Mouse (Mus musculus) left cerebral cortex, adult 2 months (tissue): ENCODE measurements around the gene Btnl1. TPM values are rescaled to one million over a fixed set of nuclear protein-coding genes. Genes with fewer than 3 reads are reported as not detected.
A peak's percentile ranks its signal among the peaks of the same experiment; 100 is the strongest.

ENCODE experiments used
- DNase-seq, 2 experiments: peaks; one replicate each; pipeline ENCODE4 v3.0.0; 2021 to 2022; ENCODE audit warnings: low spot score in 2 of 2, mixed read lengths in 1 of 2; ENCODE audit errors: extremely low spot score in 1 of 2
- H3K27ac ChIP-seq: fragments of 200-600 bp; 2 replicates; pipeline ENCODE4 v1.8.1; 2022
- H3K4me3 ChIP-seq: fragments of 200-600 bp; 2 replicates; pipeline ENCODE4 v1.8.1; 2022
- CTCF ChIP-seq: fragments of 200-600 bp; IDR thresholded peaks from 2 replicates; pipeline ENCODE4 v1.8.1; 2022; ENCODE audit warnings: antibody characterized with exemption, mild to moderate bottlenecking, moderate library complexity
- intact Hi-C: fragments of 180-260 bp; cut with DNase I; formaldehyde crosslinking; loops from one replicate; pipeline ENCODE4 v1.15.1; 2025
- long read RNA-seq, 2 experiments: library from polyadenylated mRNA; stranded (forward); transcript quantifications; one replicate each; pipeline ENCODE4 v2.0.0; 2021; ENCODE audit warnings: borderline mapping rate in 2 of 2
- total RNA-seq, 2 experiments: library from RNA; stranded (reverse); gene quantifications; 2 replicates each; pipeline ENCODE4 v1.2.3; 2021

Gene Btnl1
- total RNA-seq: not detected
- long read RNA-seq, experiment 1: 0 reads
- long read RNA-seq, experiment 2: 0 reads

GRCm38 (mm10) chr17:34376847-34377246 lies at the start of gene Btnl1:
TSS of gene Btnl1 (plus strand) at chr17:34377132.
- Histone ChIP-seq H3K27ac (no peak within 1 kb of the TSS), H3K4me3 (no peak within 1 kb of the TSS)
- no peak for DNase-seq
- intact Hi-C loops: no loop called here
- no peak for TF ChIP-seq CTCF

- Histone ChIP-seq H3K27ac (no peak overlapping the region), H3K4me3 (no peak overlapping the region)
- no peak for DNase-seq
- intact Hi-C loops: no loop called here
- TF ChIP-seq CTCF: no peak
Measured at GRCm38 (mm10) chr17:34329807-34330206, 47.1 kb upstream of the Btnl1 start.

DNA sequence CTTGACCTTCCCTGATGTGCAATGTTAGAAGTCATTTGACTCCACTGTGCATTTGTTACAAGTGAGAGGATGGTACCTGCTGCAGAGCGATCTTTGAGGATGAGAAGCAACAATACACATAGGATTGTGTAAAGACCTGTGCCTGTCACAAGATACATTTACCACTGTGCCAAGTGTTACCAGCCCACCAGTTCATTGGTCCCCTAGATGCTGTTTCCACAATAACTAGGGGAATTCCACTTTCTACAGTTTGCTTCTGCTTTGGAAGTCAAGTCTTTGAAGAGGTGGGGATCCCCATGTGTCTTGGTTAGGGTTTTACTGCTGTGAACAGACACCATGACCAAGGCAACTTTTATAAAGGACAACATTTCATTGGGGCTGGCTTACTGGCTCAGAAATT lies 45.7 kb upstream of the Btnl1 start:
- no peak for TF ChIP-seq CTCF
- no peak for DNase-seq
- no peak overlapping the region for H3K27ac ChIP-seq
- no peak overlapping the region for H3K4me3 ChIP-seq
- intact Hi-C loops: no loop called here

- no peak for DNase-seq
- no peak for TF ChIP-seq CTCF
- Histone ChIP-seq H3K27ac (no peak overlapping the region), H3K4me3 (no peak overlapping the region)
- intact Hi-C loops: loop anchor here (10.0 kb wide), 1 partner anchor 266 kb away; no protein-coding TSS in a partner anchor
Measured at GRCm38 (mm10) chr17:34340619-34341402, 36.1 kb upstream of the Btnl1 start.

DNA sequence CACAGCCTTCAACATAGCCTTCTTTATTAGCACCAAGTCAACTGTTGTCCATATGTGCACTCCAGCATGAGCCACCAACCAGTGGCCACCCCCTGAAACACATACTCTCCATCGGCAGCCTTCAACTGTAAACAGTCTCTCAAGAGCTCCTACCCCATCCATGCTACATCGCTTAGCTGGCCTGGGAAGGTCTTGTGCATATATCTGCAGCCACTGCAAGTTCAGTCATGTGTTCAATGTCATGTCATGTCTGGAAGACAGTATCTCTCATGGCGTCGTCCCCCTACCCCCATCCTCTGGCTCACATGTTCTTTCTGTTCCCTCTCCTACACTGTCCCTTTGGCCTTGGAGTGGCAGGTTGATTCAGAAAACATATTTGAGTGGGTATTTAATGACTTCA lies 32.0 kb upstream of the Btnl1 start:
- no peak for DNase-seq
- H3K4me3 ChIP-seq: no peak overlapping the region
- TF ChIP-seq CTCF: no peak
- no peak overlapping the region for H3K27ac ChIP-seq
- intact Hi-C loops: loop anchor here (10.0 kb wide), 1 partner anchor 270 kb away; no protein-coding TSS in a partner anchor

DNA sequence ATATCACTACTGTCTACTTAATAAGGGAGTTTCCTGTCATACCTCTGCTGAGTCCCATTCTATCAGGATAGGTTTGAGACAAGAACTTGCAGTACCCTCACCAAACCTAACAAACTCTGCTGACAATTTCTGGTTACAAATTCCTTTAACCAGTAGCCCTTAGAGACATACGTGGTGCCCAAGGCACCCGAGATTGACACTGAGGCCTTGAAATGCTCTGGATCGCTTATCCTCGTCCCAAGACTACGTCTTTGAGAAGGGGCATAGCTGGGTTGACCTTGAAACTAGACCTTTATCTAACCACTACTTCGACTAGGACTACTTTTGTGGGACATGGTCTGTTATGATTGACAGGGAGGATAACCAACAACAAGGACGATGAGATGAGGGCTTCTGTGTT lies 31.4 kb upstream of the Btnl1 start:
- intact Hi-C loops: loop anchor here (10.0 kb wide), 1 partner anchor 271 kb away; no protein-coding TSS in a partner anchor
- H3K27ac ChIP-seq: no peak overlapping the region
- no peak for TF ChIP-seq CTCF
- no peak overlapping the region for H3K4me3 ChIP-seq
- no peak for DNase-seq

- H3K27ac ChIP-seq: no peak overlapping the region
- no peak overlapping the region for H3K4me3 ChIP-seq
- intact Hi-C loops: loop anchor here (2.0 to 10.0 kb wide), 2 partner anchors 175 to 271 kb away; no protein-coding TSS in a partner anchor
- TF ChIP-seq CTCF: no peak
- DNase-seq: no peak
Measured at GRCm38 (mm10) chr17:34346041-34346440, 30.9 kb upstream of the Btnl1 start.

GRCm38 (mm10) chr17:34347606-34348308 lies 29.2 kb upstream of the Btnl1 start:
- intact Hi-C loops: loop anchor here (2.0 to 10.0 kb wide), 3 partner anchors 63 to 273 kb away; no protein-coding TSS in a partner anchor
- DNase-seq: peak; percentile 26 to 47
- Histone ChIP-seq H3K27ac (no peak overlapping the region), H3K4me3 (no peak overlapping the region)
- TF ChIP-seq CTCF: no peak

GRCm38 (mm10) chr17:34349429-34349828 lies 27.5 kb upstream of the Btnl1 start:
- intact Hi-C loops: loop anchor here (1.0 to 10.0 kb wide), 3 partner anchors 61 to 275 kb away; no protein-coding TSS in a partner anchor
- TF ChIP-seq CTCF: peak; percentile 92
- DNase-seq: peak; percentile 70 to 78
- Histone ChIP-seq H3K4me3 (no peak overlapping the region), H3K27ac (no peak overlapping the region)

GRCm38 (mm10) chr17:34354539-34354938 lies 22.4 kb upstream of the Btnl1 start, which contains the start of gene Btnl2:
TSS of gene Btnl2 (plus strand) at chr17:34354822.
- no peak for DNase-seq
- intact Hi-C loops: no loop called here
- TF ChIP-seq CTCF: no peak
- Histone ChIP-seq H3K27ac (no peak within 1 kb of the TSS; the same call in 1 of the 2 replicates), H3K4me3 (no peak within 1 kb of the TSS)

DNA sequence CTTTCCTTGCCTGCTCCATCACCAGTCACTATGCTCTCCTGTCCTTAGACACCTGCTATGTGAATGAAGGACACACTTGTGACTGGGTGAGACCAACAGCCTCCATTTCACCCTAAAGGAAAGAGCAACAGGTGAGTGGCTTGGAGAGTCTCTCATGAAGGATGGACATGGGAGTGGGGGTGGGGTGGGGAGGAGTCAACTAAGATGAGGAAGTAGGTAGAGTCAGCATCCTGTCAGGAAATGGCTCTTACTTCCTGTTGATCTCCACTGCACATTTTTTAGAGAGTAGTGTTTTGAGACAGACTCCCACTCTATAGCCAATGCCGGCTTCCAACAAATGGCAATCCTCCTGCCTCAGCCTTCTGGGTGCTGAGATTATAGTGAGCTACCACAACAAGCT lies 22.0 kb upstream of the Btnl1 start:
- intact Hi-C loops: no loop called here
- DNase-seq: no peak

DNA sequence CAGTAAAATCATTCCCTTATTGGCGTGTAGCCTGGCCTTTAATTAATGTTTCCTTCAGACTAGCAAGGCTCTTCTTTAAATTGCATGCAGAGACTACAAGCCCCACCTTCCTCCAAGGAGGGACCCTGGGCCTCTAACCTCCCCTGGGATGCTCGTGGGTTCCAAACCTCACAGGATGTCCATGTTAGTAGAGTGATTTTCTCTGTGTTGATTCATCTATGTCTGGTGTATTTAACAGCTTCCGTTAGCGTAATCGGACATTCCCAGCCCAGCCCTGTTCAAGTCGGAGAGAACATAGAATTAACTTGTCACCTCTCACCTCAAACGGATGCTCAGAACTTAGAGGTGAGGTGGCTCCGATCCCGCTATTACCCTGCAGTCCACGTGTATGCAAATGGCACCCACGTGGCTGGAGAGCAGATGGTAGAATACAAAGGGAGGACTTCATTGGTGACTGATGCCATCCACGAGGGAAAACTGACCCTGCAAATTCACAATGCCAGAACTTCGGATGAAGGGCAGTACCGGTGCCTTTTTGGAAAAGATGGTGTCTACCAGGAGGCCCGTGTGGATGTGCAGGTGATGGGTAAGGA lies 13.9 kb upstream of the Btnl1 start:
- H3K27ac ChIP-seq: no peak overlapping the region
- no peak for DNase-seq
- TF ChIP-seq CTCF: no peak
- no peak overlapping the region for H3K4me3 ChIP-seq
- intact Hi-C loops: no loop called here

More for the DNA sequence above, 22.0 kb upstream of the Btnl1 start:
- no peak for TF ChIP-seq CTCF
- no peak overlapping the region for H3K4me3 ChIP-seq
- no peak overlapping the region for H3K27ac ChIP-seq
